10 mouse cellular contexts compared by ENCODE assay signal in genomic region chr7:79308455-79309030, GRCm38 (mm10). TPM values are rescaled to one million over a fixed set of nuclear protein-coding genes. Genes with fewer than 3 reads are reported as not detected.
DNase-seq lines count a peak whose midpoint lies in the region; ATAC-seq and TF ChIP-seq lines count a peak whose summit lies in the region.
"Had no signal": no experiment of that assay in that cellular context is flagged by ENCODE, and none has a peak within 500 bp of the region (broad histone marks: within the 10 kb centered on the region; RNA-seq: fewer than 3 reads in every experiment).

No protein-coding gene starts in this region.

- TF ChIP-seq POLR2A in liver, adult 2 months (IDR thresholded peaks at IDR 0.05; ENCODE audit: extremely low read depth, insufficient read depth, low read length): no peak
- TF ChIP-seq POLR2A in myocyte (IDR thresholded peaks at IDR 0.05; ENCODE audit: insufficient read length, low read depth): no peak

- ATAC-seq in forebrain, embryonic 14.5 days: no peak
- ATAC-seq in hindbrain, embryonic 15.5 days (ENCODE audit: low FRiP score, low read depth): no peak

- peaks cover 15% of the 10 kb centered on the region for H3K36me3 ChIP-seq in forebrain, embryonic 10.5 days (replicated peaks)
- no peaks in the 10 kb centered on the region for H3K36me3 ChIP-seq in forebrain, embryonic 14.5 days (ENCODE audit: control insufficient read depth, insufficient read depth, low read length)
- no peaks in the 10 kb centered on the region for H3K36me3 ChIP-seq in liver, adult 2 months (ENCODE audit: control insufficient read depth, insufficient read depth, low read length)
- H3K36me3 ChIP-seq in hindbrain, embryonic 15.5 days: no peaks in the 10 kb centered on the region
- no peaks in the 10 kb centered on the region for H3K36me3 ChIP-seq in myocyte (ENCODE audit: control insufficient read depth, insufficient read depth)

- no peak for DNase-seq in forebrain, embryonic 10.5 days (ENCODE audit: extremely low spot score, low spot score)
- no peak for DNase-seq in forebrain, embryonic 14.5 days (ENCODE audit: low spot score)
- peak; percentile 34 for DNase-seq in liver, adult 2 months (ENCODE audit: extremely low read depth, low read depth, low spot score)
- DNase-seq in liver: no peak
- no peak for DNase-seq in urinary bladder, postnatal 36 days (ENCODE audit: low spot score in 2 of 2)
- DNase-seq in frontal cortex, postnatal 14 days (ENCODE audit: low spot score in 2 of 2): no peak
- DNase-seq: right cerebral cortex, postnatal 25 days had no signal

- no peaks in the 10 kb centered on the region for H3K27me3 ChIP-seq in forebrain, embryonic 10.5 days (ENCODE audit: poor library complexity, severe bottlenecking)
- H3K27me3 ChIP-seq in forebrain, embryonic 14.5 days (replicated peaks; ENCODE audit: control insufficient read depth, insufficient read depth, low read length): no peaks in the 10 kb centered on the region
- no peaks in the 10 kb centered on the region for H3K27me3 ChIP-seq in liver, adult 2 months (ENCODE audit: control insufficient read depth, insufficient read depth, low read length)
- no peaks in the 10 kb centered on the region for H3K27me3 ChIP-seq in hindbrain, embryonic 15.5 days
- H3K27me3 ChIP-seq in myocyte (ENCODE audit: control insufficient read depth, insufficient read depth, insufficient read length): no peaks in the 10 kb centered on the region

- H3K4me2 ChIP-seq in forebrain, embryonic 14.5 days (ENCODE audit: low read length): no peak overlapping the region
- H3K4me2 ChIP-seq in hindbrain, embryonic 15.5 days: no peak overlapping the region
- H3K4me2 ChIP-seq in myocyte (ENCODE audit: low read depth): no peak overlapping the region

- no peak overlapping the region for H3K9ac ChIP-seq in forebrain, embryonic 14.5 days (ENCODE audit: low read length)
- no peak overlapping the region for H3K9ac ChIP-seq in liver, adult 2 months (ENCODE audit: low read depth, low read length)
- no peak overlapping the region for H3K9ac ChIP-seq in hindbrain, embryonic 15.5 days
- H3K9ac ChIP-seq: liver, embryonic 14.5 days had no signal

- peak overlapping the region; percentile 81; the same call in 1 of the 2 replicates for H3K27ac ChIP-seq in forebrain, embryonic 10.5 days
- H3K27ac ChIP-seq in forebrain, embryonic 14.5 days (ENCODE audit: low read depth, low read length): no peak overlapping the region
- no peak overlapping the region for H3K27ac ChIP-seq in liver, adult 2 months (replicated peaks; ENCODE audit: insufficient read depth, low read depth, low read length)
- peak overlapping the region; percentile 71 for H3K27ac ChIP-seq in hindbrain, embryonic 15.5 days (replicated peaks)
- H3K27ac ChIP-seq: liver, embryonic 14.5 days had no signal

- H3K79me2 ChIP-seq in liver, adult 2 months (ENCODE audit: control insufficient read depth, insufficient read depth, low read length): peaks cover 3% of the 10 kb centered on the region; the same call in 1 of the 2 replicates
- H3K79me2 ChIP-seq in myocyte (ENCODE audit: control insufficient read depth, insufficient read depth): peaks cover 66% of the 10 kb centered on the region

- no peak overlapping the region for H3K4me3 ChIP-seq in forebrain, embryonic 10.5 days
- H3K4me3 ChIP-seq in forebrain, embryonic 14.5 days (ENCODE audit: low read depth, low read length): no peak overlapping the region
- H3K4me3 ChIP-seq in liver, adult 2 months (ENCODE audit: insufficient read depth, low read depth, low read length): no peak overlapping the region
- no peak overlapping the region for H3K4me3 ChIP-seq in hindbrain, embryonic 15.5 days
- no peak overlapping the region for H3K4me3 ChIP-seq in myocyte

- no peak for TF ChIP-seq CTCF in liver, adult 2 months (IDR thresholded peaks at IDR 0.05; ENCODE audit: low read depth, low read length)

- WGBS in forebrain, embryonic 10.5 days: 85% methylated on average over 8 of the region's 8 CpGs
- 72% methylated on average over 8 of the region's 8 CpGs for WGBS in forebrain, embryonic 14.5 days
- 15% methylated on average over 8 of the region's 8 CpGs for WGBS in liver, adult 2 months
- 68% methylated on average over 8 of the region's 8 CpGs for WGBS in hindbrain, embryonic 15.5 days

- peaks cover 59% of the 10 kb centered on the region for H3K4me1 ChIP-seq in forebrain, embryonic 10.5 days
- peaks cover 31% of the 10 kb centered on the region for H3K4me1 ChIP-seq in forebrain, embryonic 14.5 days (ENCODE audit: control insufficient read depth, insufficient read depth, low read length)
- H3K4me1 ChIP-seq in liver, adult 2 months (ENCODE audit: control insufficient read depth, insufficient read depth, low read length): peaks cover 34% of the 10 kb centered on the region
- H3K4me1 ChIP-seq in hindbrain, embryonic 15.5 days (replicated peaks): peaks cover 46% of the 10 kb centered on the region

- no peaks in the 10 kb centered on the region for H3K9me3 ChIP-seq in forebrain, embryonic 10.5 days
- H3K9me3 ChIP-seq in forebrain, embryonic 14.5 days (replicated peaks; ENCODE audit: control insufficient read depth, low read length): no peaks in the 10 kb centered on the region
- no peaks in the 10 kb centered on the region for H3K9me3 ChIP-seq in hindbrain, embryonic 15.5 days

- H3ac ChIP-seq in myocyte (ENCODE audit: control insufficient read depth, insufficient read length): no peak overlapping the region

TF ChIP-seq in myocyte, 11 proteins besides CTCF, POLR2A, EP300 and RAD21:
- TF ChIP-seq MYOD1 (IDR thresholded peaks at IDR 0.05; ENCODE audit: control insufficient read depth in 1 of 3, insufficient read length in 2 of 3, low read depth in 2 of 3): peak in 2 of 3 experiments; percentile 34 to 45
- 0 out of 2 replicates have a peak, but pooled peaks have one; percentile 12 for TF ChIP-seq CEBPB (IDR thresholded peaks at IDR 0.05; ENCODE audit: insufficient read depth, poor library complexity, severe bottlenecking)
- TF ChIP-seq TCF12 (IDR thresholded peaks at IDR 0.05; ENCODE audit: insufficient read depth, poor library complexity, severe bottlenecking): no peak
- no peak for TF ChIP-seq TCF3 (IDR thresholded peaks at IDR 0.05; ENCODE audit: insufficient read length, low read depth)

RNA-seq across cellular contexts. Expression of gene Abhd2, which starts 35.5 kb away (rescaled TPM):
- polyA plus RNA-seq in forebrain, embryonic 10.5 days (2016; fragmentation: Nextera tagmentation; extraction: Ambion mirVana): 7.6 and 8.6 TPM in 2 replicates
- polyA plus RNA-seq in forebrain, embryonic 14.5 days (2014; fragmentation: Nextera tagmentation; extraction: Ambion mirVana): 22.3 and 23.5 TPM in 2 replicates
- total RNA-seq in liver, adult 2 months (2014; rRNA removed): 51.2 and 95.1 TPM in 2 replicates
- 46.4 and 99.1 TPM in 2 replicates for polyA plus RNA-seq in liver, adult 2 months (2012; rRNA removed)
- polyA plus RNA-seq in hindbrain, embryonic 15.5 days (2015; fragmentation: Nextera tagmentation; extraction: Ambion mirVana): 18.9 and 19.8 TPM in 2 replicates
- 16.9 TPM for polyA plus RNA-seq in myocyte (2012; fragmentation: generic; extraction: Trizol)

Comparison
In these comparisons a context has a peak if more than half of its experiments do, and no peak if none do; other contexts are left out.
1. H3K27ac ChIP-seq: peak in forebrain, embryonic 10.5 days (single experiment) and hindbrain, embryonic 15.5 days (single experiment); none in forebrain, embryonic 14.5 days (single experiment) and liver, adult 2 months (single experiment).